Comparison of ENCODE assay signal across 22 mouse cellular contexts in the genomic region with DNA sequence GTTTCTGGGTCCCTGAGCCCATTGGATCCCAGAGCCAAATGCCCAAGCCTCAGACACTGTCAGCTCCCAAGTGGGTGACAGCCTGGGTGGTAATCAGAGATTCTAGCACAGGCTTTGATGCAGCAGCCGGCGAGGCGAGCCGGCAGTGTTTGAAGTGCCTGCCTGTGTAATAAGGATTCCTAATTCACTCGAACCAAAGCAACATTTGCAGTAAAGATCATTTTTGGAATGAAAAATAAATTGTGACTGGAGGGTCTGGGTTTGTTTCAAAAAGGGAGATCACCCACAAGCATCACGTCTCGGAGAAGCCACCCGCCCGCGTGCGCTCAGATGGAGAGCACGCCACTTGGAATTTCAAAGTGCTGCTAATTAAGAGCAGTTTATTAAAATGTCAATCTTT.
DNase-seq lines count a peak whose midpoint lies in the region; ATAC-seq and TF ChIP-seq lines count a peak whose summit lies in the region.
"Had no signal": no experiment of that assay in that cellular context is flagged by ENCODE, and none has a peak within 500 bp of the region (broad histone marks: within the 10 kb centered on the region; RNA-seq: fewer than 3 reads in every experiment).

No protein-coding gene starts in this region.

- no peak for TF ChIP-seq CTCF in hindbrain, postnatal 0 days (IDR thresholded peaks at IDR 0.05; ENCODE audit: low read depth)
- TF ChIP-seq CTCF in midbrain, postnatal 0 days (IDR thresholded peaks at IDR 0.05), result no peak

- H3K27me3 ChIP-seq in embryonic facial prominence, embryonic 14.5 days (replicated peaks; ENCODE audit: control insufficient read depth, insufficient read depth, low read length), result no peaks in the 10 kb centered on the region
- H3K27me3 ChIP-seq in embryonic facial prominence, embryonic 10.5 days (replicated peaks; ENCODE audit: low read depth, poor library complexity, severe bottlenecking), result peaks cover 12% of the 10 kb centered on the region
- no peaks in the 10 kb centered on the region for H3K27me3 ChIP-seq in hindbrain, postnatal 0 days (ENCODE audit: insufficient read depth, low read length)
- H3K27me3 ChIP-seq in hindbrain, embryonic 16.5 days (replicated peaks; ENCODE audit: control insufficient read depth, insufficient read depth, low read length), result no peaks in the 10 kb centered on the region
- no peaks in the 10 kb centered on the region for H3K27me3 ChIP-seq in midbrain, embryonic 16.5 days (ENCODE audit: control insufficient read depth, insufficient read depth, low read depth, low read length)
- no peaks in the 10 kb centered on the region for H3K27me3 ChIP-seq in midbrain, postnatal 0 days (ENCODE audit: insufficient read depth, low read length)
- H3K27me3 ChIP-seq in limb, embryonic 12.5 days, result peaks cover 34% of the 10 kb centered on the region
- H3K27me3 ChIP-seq: liver, embryonic 15.5 days; neural tube, embryonic 12.5 days; Patski had no signal

- H3K9me3 ChIP-seq in embryonic facial prominence, embryonic 14.5 days (ENCODE audit: control insufficient read depth, low read length), result no peaks in the 10 kb centered on the region
- no peaks in the 10 kb centered on the region for H3K9me3 ChIP-seq in embryonic facial prominence, embryonic 10.5 days
- no peaks in the 10 kb centered on the region for H3K9me3 ChIP-seq in hindbrain, postnatal 0 days (ENCODE audit: low read length)
- H3K9me3 ChIP-seq in hindbrain, embryonic 16.5 days (ENCODE audit: control insufficient read depth, low read length), result no peaks in the 10 kb centered on the region
- no peaks in the 10 kb centered on the region for H3K9me3 ChIP-seq in midbrain, embryonic 16.5 days (replicated peaks; ENCODE audit: control insufficient read depth, low read length, poor library complexity, severe bottlenecking)
- no peaks in the 10 kb centered on the region for H3K9me3 ChIP-seq in midbrain, postnatal 0 days (ENCODE audit: low read length)
- H3K9me3 ChIP-seq in limb, embryonic 12.5 days, result no peaks in the 10 kb centered on the region
- H3K9me3 ChIP-seq: embryonic facial prominence, embryonic 15.5 days; liver, embryonic 15.5 days; neural tube, embryonic 12.5 days had no signal

- no peaks in the 10 kb centered on the region for H3K36me3 ChIP-seq in embryonic facial prominence, embryonic 14.5 days (ENCODE audit: control insufficient read depth, insufficient read depth, low read length)
- H3K36me3 ChIP-seq in embryonic facial prominence, embryonic 10.5 days (replicated peaks), result no peaks in the 10 kb centered on the region
- H3K36me3 ChIP-seq in hindbrain, postnatal 0 days (ENCODE audit: insufficient read depth, low read length), result no peaks in the 10 kb centered on the region
- H3K36me3 ChIP-seq in hindbrain, embryonic 16.5 days (ENCODE audit: control insufficient read depth, insufficient read depth, low read length), result no peaks in the 10 kb centered on the region
- no peaks in the 10 kb centered on the region for H3K36me3 ChIP-seq in midbrain, embryonic 16.5 days (ENCODE audit: control insufficient read depth, insufficient read depth, low read length)
- H3K36me3 ChIP-seq in midbrain, postnatal 0 days (ENCODE audit: insufficient read depth, low read length), result no peaks in the 10 kb centered on the region
- no peaks in the 10 kb centered on the region for H3K36me3 ChIP-seq in limb, embryonic 12.5 days
- H3K36me3 ChIP-seq: embryonic facial prominence, embryonic 15.5 days; liver, embryonic 15.5 days; neural tube, embryonic 12.5 days had no signal

- H3K4me3 ChIP-seq in embryonic facial prominence, embryonic 14.5 days (ENCODE audit: low read depth, low read length), result no peak overlapping the region
- H3K4me3 ChIP-seq in embryonic facial prominence, embryonic 10.5 days, result no peak overlapping the region
- H3K4me3 ChIP-seq in hindbrain, postnatal 0 days (ENCODE audit: low read length), result no peak overlapping the region
- no peak overlapping the region for H3K4me3 ChIP-seq in hindbrain, embryonic 16.5 days (ENCODE audit: low read length)
- no peak overlapping the region for H3K4me3 ChIP-seq in midbrain, embryonic 16.5 days (ENCODE audit: low read depth, low read length)
- H3K4me3 ChIP-seq in midbrain, postnatal 0 days (ENCODE audit: low read depth, low read length), result no peak overlapping the region
- H3K4me3 ChIP-seq in limb, embryonic 12.5 days (replicated peaks), result no peak overlapping the region
- H3K4me3 ChIP-seq: embryonic facial prominence, embryonic 15.5 days; layer of hippocampus, adult 2 months; liver, embryonic 15.5 days; neural tube, embryonic 12.5 days had no signal

- no peak for ATAC-seq in embryonic facial prominence, embryonic 14.5 days (ENCODE audit: low read depth)
- ATAC-seq in hindbrain, postnatal 0 days, result no peak
- ATAC-seq in hindbrain, embryonic 16.5 days, result no peak
- ATAC-seq in midbrain, embryonic 16.5 days, result peak; percentile 56
- ATAC-seq in midbrain, postnatal 0 days (ENCODE audit: low FRiP score), result no peak
- ATAC-seq in limb, embryonic 12.5 days (ENCODE audit: insufficient number of reproducible peaks, insufficient read depth, low FRiP score, low TSS enrichment, low read depth), result no peak
- ATAC-seq: inflammation-experienced regulatory T-cells, adult 6 months; lung, postnatal 0 days; Patski had no signal

- H3K27ac ChIP-seq in embryonic facial prominence, embryonic 14.5 days (replicated peaks; ENCODE audit: low read depth, low read length), result no peak overlapping the region
- no peak overlapping the region for H3K27ac ChIP-seq in embryonic facial prominence, embryonic 10.5 days (replicated peaks)
- no peak overlapping the region for H3K27ac ChIP-seq in hindbrain, postnatal 0 days
- H3K27ac ChIP-seq in hindbrain, embryonic 16.5 days (ENCODE audit: low read depth, low read length), result no peak overlapping the region
- H3K27ac ChIP-seq in midbrain, embryonic 16.5 days (ENCODE audit: low read length), result peak overlapping the region; percentile 11; the same call in 1 of the 2 replicates
- no peak overlapping the region for H3K27ac ChIP-seq in midbrain, postnatal 0 days (ENCODE audit: low read depth, low read length)
- no peak overlapping the region for H3K27ac ChIP-seq in limb, embryonic 12.5 days
- H3K27ac ChIP-seq: embryonic facial prominence, embryonic 15.5 days; layer of hippocampus, adult 2 months; liver, embryonic 15.5 days; neural tube, embryonic 12.5 days; stomach, postnatal 0 days had no signal

- H3K4me2 ChIP-seq in embryonic facial prominence, embryonic 14.5 days (ENCODE audit: low read depth, low read length), result no peak overlapping the region
- no peak overlapping the region for H3K4me2 ChIP-seq in hindbrain, postnatal 0 days (ENCODE audit: low read depth, low read length)
- no peak overlapping the region for H3K4me2 ChIP-seq in hindbrain, embryonic 16.5 days (ENCODE audit: low read length)
- H3K4me2 ChIP-seq in midbrain, embryonic 16.5 days (ENCODE audit: low read length), result peak overlapping the region; percentile 20; the same call in 1 of the 2 replicates
- no peak overlapping the region for H3K4me2 ChIP-seq in midbrain, postnatal 0 days (ENCODE audit: low read depth, low read length, poor library complexity, severe bottlenecking)
- H3K4me2 ChIP-seq in limb, embryonic 12.5 days, result peak overlapping the region; percentile 6; the same call in 1 of the 2 replicates
- H3K4me2 ChIP-seq: embryonic facial prominence, embryonic 15.5 days; liver, embryonic 15.5 days; neural tube, embryonic 12.5 days had no signal

- H3K4me1 ChIP-seq in embryonic facial prominence, embryonic 14.5 days (ENCODE audit: control insufficient read depth, insufficient read depth, low read length), result no peaks in the 10 kb centered on the region
- peaks cover 30% of the 10 kb centered on the region for H3K4me1 ChIP-seq in embryonic facial prominence, embryonic 10.5 days
- no peaks in the 10 kb centered on the region for H3K4me1 ChIP-seq in hindbrain, postnatal 0 days (ENCODE audit: insufficient read depth, low read length)
- 0 out of 2 replicates have a peak, but pooled peaks cover 3% of the 10 kb centered on the region for H3K4me1 ChIP-seq in hindbrain, embryonic 16.5 days (ENCODE audit: control insufficient read depth, insufficient read depth, low read depth, low read length)
- H3K4me1 ChIP-seq in midbrain, embryonic 16.5 days (ENCODE audit: control insufficient read depth, insufficient read depth, low read length), result peaks cover 6% of the 10 kb centered on the region; the same call in 1 of the 2 replicates
- H3K4me1 ChIP-seq in midbrain, postnatal 0 days (ENCODE audit: insufficient read depth, low read length), result no peaks in the 10 kb centered on the region; the same call in 1 of the 2 replicates
- H3K4me1 ChIP-seq in limb, embryonic 12.5 days (replicated peaks), result no peaks in the 10 kb centered on the region; the same call in 1 of the 2 replicates
- H3K4me1 ChIP-seq: liver, embryonic 15.5 days; neural tube, embryonic 12.5 days had no signal

- no peak overlapping the region for H3K9ac ChIP-seq in embryonic facial prominence, embryonic 14.5 days (ENCODE audit: low read depth, low read length)
- H3K9ac ChIP-seq in hindbrain, postnatal 0 days (replicated peaks; ENCODE audit: low read length), result no peak overlapping the region
- no peak overlapping the region for H3K9ac ChIP-seq in hindbrain, embryonic 16.5 days (ENCODE audit: low read depth, low read length)
- H3K9ac ChIP-seq in midbrain, embryonic 16.5 days (ENCODE audit: low read depth, low read length), result no peak overlapping the region
- H3K9ac ChIP-seq in midbrain, postnatal 0 days (replicated peaks; ENCODE audit: low read length, poor library complexity, severe bottlenecking), result no peak overlapping the region
- H3K9ac ChIP-seq in limb, embryonic 12.5 days (replicated peaks), result no peak overlapping the region
- H3K9ac ChIP-seq: embryonic facial prominence, embryonic 15.5 days; liver, embryonic 15.5 days; neural tube, embryonic 12.5 days had no signal

- WGBS in embryonic facial prominence, embryonic 14.5 days, result 40% methylated on average over 12 of the region's 12 CpGs
- WGBS in embryonic facial prominence, embryonic 10.5 days, result 57% methylated on average over 12 of the region's 12 CpGs
- 55% methylated on average over 12 of the region's 12 CpGs for whole genome bisulfite sequencing in hindbrain, postnatal 0 days
- WGBS in hindbrain, embryonic 16.5 days, result 61% methylated on average over 12 of the region's 12 CpGs
- WGBS in midbrain, embryonic 16.5 days, result 32% methylated on average over 12 of the region's 12 CpGs
- 39% methylated on average over 12 of the region's 12 CpGs for WGBS in midbrain, postnatal 0 days
- 9% methylated on average over 12 of the region's 12 CpGs for WGBS in limb, embryonic 12.5 days

- DNase-seq in embryonic facial prominence, embryonic 14.5 days (ENCODE audit: low spot score), result peak; percentile 27
- DNase-seq in embryonic facial prominence, embryonic 10.5 days (ENCODE audit: low spot score), result no peak
- DNase-seq in hindbrain, postnatal 0 days (ENCODE audit: low spot score), result peak; percentile 5
- no peak for DNase-seq in midbrain, postnatal 0 days (ENCODE audit: low spot score)
- DNase-seq in embryo, embryonic 11 days, result no peak
- DNase-seq: adrenal gland, adult 8-10 months; cerebellum, adult 9-11 months; gastrocnemius, postnatal 14 days; heart, adult 18-20 months; kidney, adult 2 months; kidney, postnatal 10 days had no signal

Comparison
In these comparisons a context has a peak if more than half of its experiments do, and no peak if none do; other contexts are left out.
1. DNase-seq: peak in embryonic facial prominence, embryonic 14.5 days (single experiment) and hindbrain, postnatal 0 days (single experiment); none in embryonic facial prominence, embryonic 10.5 days (single experiment), midbrain, postnatal 0 days (single experiment) and embryo, embryonic 11 days (single experiment).
2. H3K4me2 ChIP-seq: peak in midbrain, embryonic 16.5 days (single experiment) and limb, embryonic 12.5 days (single experiment); none in embryonic facial prominence, embryonic 14.5 days (single experiment), hindbrain, postnatal 0 days (single experiment), hindbrain, embryonic 16.5 days (single experiment) and midbrain, postnatal 0 days (single experiment).